Mouse (Mus musculus): ENCODE results near the gene Utp11.
A peak's percentile ranks its signal among the peaks of the same experiment; 100 is the strongest.

The Utp11 gene

GRCm38 (mm10) chr4:124672347-124673320 lies 20.8 kb downstream of the Utp11 start:
- no peak for DNase-seq (ENCODE audit: low spot score)

GRCm38 (mm10) chr4:124671583-124671982 lies 21.8 kb downstream of the Utp11 start:
- DNase-seq (ENCODE audit: low spot score) = no peak

DNA sequence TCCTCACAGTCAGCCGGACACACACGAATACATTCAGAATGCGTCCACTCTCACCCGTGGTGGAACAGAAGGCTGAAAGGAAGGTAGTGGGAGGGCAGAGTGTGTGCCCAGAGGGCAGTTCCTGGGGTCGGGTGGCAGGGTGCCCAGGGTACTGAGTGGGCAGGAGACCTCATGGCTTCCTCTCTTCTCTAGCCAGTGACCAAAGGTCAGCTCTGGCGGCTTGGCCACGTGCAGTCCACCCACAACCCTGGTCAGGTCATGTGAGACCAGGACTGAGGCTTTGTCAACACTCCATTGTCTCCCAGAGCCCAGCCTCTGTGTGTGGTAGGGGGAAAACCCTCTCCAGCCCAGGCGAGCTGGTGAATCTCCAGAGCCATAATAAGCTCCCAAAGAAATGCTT lies 23.2 kb downstream of the Utp11 start:
- DNase-seq (ENCODE audit: low spot score) = no peak

DNA sequence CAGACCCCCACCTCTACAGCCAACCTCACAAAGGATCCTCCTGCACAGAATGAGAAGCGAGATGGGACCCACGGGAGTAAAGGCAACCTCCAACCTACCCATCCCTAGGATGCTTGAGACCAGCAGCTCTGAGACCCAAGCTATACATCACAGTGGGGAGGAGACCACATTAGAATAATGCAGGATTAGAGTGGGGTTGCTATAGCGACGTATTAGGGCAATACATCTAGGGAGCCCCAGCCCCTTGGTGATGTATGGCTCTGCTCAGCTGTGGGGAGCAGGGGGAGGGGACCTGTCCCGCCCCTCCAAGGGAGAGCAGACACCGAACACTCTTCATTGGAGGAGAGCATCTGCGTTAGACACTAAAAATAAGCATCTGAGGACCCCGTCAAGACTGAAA lies 25.3 kb downstream of the Utp11 start:
- no peak for DNase-seq (ENCODE audit: low spot score)

DNA sequence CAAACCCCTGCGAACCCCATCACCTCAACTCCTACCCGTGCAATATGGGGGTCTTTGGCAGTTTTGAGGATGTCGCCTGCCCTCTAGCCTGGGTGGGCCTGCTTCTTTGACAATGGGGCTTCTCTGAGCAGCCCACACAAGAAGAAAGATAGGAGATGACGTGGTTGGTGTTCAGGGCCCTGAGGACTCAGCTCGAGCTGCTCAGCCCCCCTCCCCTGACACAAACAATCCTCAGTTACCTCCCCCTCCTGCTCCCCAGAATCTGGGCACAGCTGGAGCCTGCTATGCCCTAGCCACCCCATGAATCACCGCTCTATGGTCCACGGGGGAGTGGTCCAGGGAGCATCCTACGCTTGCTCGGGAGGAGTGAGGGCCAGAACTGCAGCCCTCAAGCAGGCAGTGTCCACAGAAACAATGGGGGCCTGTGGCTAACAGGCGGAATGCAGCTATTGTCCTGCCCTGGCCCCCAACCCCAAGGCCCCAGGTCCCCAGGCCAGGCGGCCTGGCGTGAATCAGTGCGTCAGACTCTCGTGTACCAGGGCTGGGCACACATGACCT lies 25.8 kb downstream of the Utp11 start:
- DNase-seq (ENCODE audit: low spot score) = no peak

- DNase-seq (ENCODE audit: low spot score) = no peak
These were observed 28.8 kb downstream of the Utp11 start for GRCm38 (mm10) chr4:124664604-124665003.

GRCm38 (mm10) chr4:124664185-124664584 lies 29.2 kb downstream of the Utp11 start:
- no peak for DNase-seq (ENCODE audit: low spot score)

- DNase-seq (ENCODE audit: low spot score) = no peak
These were observed 30.4 kb downstream of the Utp11 start for GRCm38 (mm10) chr4:124663034-124663433.

DNA sequence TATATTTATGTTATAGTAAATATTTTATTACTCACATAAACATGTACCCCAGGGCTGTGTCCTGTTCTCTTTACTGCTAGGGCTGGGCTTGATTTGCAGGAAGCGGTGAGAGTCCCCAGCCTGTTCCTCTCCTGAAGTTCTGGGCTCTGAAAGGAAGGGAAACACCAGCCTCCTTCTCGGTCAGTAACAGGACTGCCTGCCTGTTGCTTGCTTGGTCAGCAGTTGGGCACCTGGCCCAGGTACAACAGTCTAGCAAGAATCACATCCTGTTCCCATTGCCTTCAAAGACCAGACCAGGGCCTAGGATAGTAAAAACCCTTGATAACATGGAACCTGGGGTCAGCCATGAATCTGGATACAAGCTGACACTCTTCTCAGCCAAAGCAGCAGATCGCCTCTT lies 32.8 kb downstream of the Utp11 start:
- DNase-seq (ENCODE audit: low spot score) = no peak

DNA sequence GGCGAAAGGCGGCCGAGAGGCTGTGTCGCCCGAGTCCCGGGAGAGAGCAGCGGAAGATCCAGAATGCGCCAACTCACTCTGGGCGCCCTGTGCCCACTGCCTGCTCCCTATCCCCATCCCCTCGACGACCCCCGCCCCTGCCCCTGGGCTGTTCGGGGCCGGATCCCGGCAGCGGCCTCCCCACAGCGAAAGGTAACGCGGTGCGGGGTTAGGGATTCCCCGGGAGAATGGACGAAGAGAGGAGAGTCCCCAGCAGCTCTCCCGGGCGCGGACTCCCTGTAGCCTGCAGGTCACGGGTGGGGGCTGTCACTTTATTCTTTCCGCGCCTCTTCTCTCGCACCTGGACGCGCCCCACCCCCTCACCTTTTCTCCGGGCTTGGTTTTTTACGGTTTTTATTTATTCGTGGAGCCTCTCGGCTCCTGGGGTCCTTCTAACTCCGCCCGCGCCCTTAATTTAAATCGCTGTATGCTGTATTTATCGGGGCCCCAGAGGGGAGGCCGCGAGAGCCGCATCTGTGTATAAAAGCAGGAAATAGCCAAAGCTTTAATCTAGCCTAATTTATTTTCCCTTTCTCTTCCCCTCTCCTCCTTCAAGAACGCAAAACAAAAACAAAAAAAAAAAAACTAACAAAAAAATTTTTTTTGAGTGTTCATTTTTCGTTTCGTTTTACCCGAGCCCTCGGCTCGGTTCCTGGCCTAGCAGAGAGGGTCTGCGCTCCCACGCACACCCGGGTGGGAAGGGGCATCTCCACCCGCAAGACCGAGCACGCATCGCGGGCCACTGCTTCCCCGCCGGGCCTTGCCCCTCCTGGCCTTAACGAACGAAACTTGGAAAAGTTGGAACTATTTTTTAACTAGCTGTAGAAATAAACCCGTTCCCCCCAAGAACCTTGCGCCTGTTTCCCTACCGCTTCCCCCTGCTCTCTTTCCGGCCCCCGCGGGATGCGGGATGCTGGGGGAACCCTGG lies 33.9 kb downstream of the Utp11 start:
- DNase-seq (ENCODE audit: low spot score) = no peak

DNA sequence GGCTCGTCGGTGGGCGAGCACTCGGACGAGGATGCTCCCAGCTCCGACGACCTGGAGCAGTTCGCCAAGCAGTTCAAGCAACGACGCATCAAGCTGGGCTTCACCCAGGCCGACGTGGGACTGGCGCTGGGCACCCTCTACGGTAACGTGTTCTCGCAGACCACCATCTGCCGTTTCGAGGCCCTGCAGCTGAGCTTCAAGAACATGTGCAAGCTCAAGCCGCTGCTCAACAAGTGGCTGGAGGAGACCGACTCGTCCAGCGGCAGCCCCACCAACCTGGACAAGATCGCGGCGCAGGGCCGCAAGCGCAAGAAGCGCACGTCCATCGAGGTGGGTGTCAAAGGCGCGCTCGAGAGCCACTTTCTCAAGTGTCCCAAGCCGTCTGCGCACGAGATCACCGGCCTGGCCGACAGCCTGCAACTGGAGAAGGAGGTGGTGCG lies 35.0 kb downstream of the Utp11 start:
- DNase-seq (ENCODE audit: low spot score) = no peak

DNA sequence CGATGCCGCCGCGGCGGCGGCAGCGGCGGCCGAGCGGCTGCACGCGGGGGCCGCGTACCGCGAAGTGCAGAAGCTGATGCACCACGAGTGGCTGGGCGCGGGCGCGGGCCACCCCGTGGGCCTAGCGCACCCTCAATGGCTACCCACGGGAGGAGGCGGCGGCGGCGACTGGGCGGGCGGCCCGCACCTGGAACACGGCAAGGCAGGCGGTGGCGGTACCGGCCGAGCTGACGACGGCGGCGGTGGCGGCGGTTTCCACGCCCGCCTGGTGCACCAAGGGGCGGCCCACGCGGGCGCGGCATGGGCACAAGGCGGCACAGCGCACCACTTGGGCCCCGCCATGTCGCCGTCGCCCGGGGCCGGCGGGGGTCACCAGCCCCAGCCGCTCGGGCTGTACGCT lies 35.6 kb downstream of the Utp11 start:
- no peak for DNase-seq (ENCODE audit: low spot score)

DNA sequence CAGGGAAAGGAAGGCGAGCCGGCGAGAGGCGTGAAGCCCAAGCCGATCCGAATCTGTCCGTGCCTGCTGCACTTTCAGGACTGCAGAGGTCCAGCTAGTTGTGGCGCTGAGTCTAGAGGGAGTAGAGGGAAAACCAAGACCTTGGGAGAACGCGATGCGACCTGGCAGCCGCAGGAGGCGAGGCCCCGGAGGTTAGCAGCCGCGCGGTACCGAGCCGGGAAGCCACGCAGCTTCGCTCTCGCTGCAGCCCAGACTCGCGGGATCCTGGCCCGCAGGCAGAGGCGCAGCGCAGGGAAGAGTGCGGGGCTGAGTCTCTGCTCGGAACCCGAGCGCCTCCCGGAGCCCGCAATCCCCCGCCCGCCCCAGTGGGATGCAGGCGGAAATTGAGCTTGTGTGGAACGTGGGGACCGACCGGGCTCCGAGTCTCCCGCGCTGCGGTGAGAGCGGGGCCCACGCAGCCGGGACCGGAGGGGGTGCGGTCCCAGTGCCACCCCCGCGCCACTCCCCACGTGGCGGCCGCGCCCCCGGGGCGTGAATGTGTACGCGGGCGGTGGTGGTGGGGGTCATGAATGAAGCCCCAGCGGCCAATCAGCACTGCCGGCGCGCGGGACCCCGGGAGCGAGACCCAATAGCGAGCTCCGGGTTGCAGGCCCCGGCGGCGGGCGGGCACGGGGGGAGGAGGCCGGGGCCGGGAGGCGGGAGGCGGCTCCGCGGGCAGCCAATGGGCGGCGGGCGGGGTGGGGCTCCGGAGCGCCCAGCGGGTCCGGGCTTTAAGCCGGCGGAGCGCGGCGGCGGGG lies 36.3 kb downstream of the Utp11 start:
- DNase-seq (ENCODE audit: low spot score) = peak; percentile 83

GRCm38 (mm10) chr4:124656518-124656853 lies 36.9 kb downstream of the Utp11 start, which contains the start of gene Pou3f1:
Pou3f1 (plus strand) TSS chr4:124656807.
- no peak for DNase-seq (ENCODE audit: low spot score)

GRCm38 (mm10) chr4:124652886-124653285 lies 40.5 kb downstream of the Utp11 start:
- no peak for DNase-seq (ENCODE audit: low spot score)

DNA sequence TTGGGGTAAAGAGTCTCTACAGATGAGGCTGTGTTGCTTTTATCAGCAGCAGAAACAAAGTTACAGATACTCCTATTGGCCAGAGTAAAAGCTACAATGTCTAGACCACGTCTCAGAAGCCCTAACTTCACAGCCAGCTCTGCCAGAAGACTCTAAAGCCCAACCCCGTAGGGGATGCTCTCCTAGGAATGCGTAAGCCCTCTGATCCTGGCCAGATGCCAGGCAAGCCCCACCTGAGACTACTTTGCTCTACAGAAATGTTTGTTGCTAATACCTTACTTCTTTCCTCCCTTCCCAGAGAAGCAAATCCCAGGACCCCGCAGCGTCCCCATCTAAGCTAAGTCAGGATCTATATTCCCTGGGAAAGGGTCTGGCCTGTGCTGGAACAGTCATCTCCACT lies 45.5 kb downstream of the Utp11 start:
- DNase-seq (ENCODE audit: low spot score) = no peak

- DNase-seq (ENCODE audit: low spot score) = no peak
These were observed 46.8 kb downstream of the Utp11 start for GRCm38 (mm10) chr4:124646591-124646990.

DNA sequence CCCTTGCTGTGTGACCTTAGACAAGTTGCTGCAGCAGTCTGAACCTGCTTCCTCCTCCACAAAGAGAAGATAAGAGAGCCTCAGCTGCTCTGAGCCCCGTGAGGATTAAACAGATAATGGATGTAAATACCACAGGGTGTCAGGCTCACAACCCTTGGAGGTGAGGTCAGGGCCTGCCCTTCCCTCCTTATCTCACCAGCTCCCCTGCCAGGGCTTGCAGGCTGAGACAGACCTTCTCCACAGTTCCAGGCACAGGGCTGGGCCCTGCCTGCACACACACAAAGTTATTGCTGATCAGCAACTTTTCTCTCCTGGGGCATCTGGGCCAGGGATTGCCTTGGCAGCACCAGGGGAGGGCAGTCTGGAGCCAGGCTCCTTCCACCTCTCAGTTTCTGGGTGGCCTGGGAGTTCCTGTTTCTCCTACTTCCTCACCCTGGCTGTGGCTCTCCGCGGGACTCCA lies 48.4 kb downstream of the Utp11 start:
- DNase-seq (ENCODE audit: low spot score) = no peak

GRCm38 (mm10) chr4:124643859-124644258 lies 49.5 kb downstream of the Utp11 start:
- no peak for DNase-seq (ENCODE audit: low spot score)

DNA sequence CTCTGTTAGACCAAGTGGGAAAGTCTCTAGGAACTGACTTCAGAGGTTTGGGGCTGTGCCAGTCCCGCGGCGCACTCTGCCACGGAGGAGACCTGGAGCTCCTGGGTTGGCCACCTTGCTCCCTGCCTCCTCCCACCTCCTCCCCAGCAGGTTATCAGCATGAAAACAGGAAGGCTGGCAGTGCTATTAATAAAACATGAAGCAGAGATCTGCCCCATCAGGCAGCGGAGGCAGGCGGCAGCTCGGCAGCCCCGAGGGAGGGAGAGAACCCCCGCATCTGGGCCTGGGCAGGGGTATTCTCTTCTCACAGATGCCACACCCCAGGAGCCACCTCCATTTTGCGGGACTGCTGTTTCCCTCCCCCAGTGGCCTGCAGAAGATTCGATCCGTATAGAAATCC lies 53.7 kb downstream of the Utp11 start:
- no peak for DNase-seq (ENCODE audit: low spot score)

DNA sequence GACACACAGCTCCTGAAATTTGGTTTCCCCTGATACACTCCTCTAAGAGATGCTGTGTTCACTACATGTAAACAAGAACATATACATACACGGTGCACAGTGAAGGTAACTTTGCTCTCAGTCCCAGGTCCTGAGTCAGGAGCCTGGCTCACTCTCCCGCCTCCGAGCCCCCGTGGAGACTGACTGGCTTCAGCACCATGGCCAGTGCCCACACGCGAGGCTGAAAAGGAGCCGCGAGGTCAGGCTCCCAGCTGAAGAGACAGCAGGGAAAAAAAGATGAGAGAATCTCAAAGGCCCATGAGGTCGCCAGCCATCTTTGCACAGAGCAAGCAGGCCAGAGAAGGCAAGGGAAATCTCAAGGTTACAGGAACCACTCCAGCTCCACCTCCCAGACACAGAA lies 60.1 kb downstream of the Utp11 start:
- no peak for DNase-seq (ENCODE audit: low spot score)

Data from left cerebral cortex, adult 11 months (tissue).